Mouse (Mus musculus) central nervous system, embryonic 18 days (tissue): ENCODE data around the gene Gna14. TPM values are rescaled to one million over a fixed set of nuclear protein-coding genes. Genes with fewer than 3 reads are reported as not detected.

Source experiments
- polyA plus RNA-seq: library from polyadenylated mRNA; depleted of rRNA; stranded (reverse); fragments of >200 nt; gene quantifications from 2 replicates; pipeline ENCODE4 v1.2.3, GENCODE M21; 2012; rRNA removed

Gna14 gene
- polyA plus RNA-seq = 0.54 and 1.1 TPM in 2 replicates

DNA sequence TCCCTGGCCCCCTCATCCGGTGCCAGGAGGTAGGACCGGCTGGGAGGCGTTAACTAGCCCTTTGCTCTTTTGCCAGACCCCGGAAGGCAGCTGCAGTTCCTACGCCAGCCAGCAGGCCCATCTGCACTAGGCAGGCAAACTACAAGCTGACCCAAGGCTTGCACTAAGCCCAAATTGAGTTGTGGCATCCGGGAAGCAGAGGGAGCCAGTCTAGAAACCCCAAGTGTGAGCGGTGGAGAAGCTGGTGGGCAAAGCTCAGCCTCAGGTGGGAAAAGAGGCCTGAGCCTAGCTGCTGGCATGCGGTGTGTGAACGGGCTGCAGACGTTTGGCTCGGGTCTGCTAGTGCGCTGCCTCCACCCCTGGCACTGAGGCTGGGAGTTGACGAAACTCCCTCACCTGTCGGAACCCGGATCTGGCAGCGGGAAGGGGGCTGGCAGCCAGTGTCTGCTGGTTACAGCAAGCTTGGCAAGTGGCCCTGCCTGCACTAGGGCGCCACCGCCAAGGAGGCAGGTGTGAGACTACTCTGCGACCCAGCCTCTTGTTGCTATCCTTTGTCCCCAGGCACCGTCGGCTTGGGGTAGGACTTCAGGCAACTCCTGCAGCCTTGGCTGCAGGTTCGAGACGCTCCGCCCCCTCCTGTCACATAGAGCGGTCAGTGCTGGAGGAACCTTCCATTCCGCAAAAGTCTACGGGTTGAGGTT is at the start of gene Gna14:
Gene Gna14 (plus strand): TSS at position 232 of the 701 bp plus-strand sequence.

